Mouse (Mus musculus) kidney, postnatal 36 days (tissue): ENCODE measurements around the gene Pld6.
"Not testable (repeated sequence)": the region's sequence is repeated elsewhere in the genome, so short reads cannot be mapped to it uniquely, and the experiment has no call there.

Experiments
- DNase-seq, 2 experiments: peaks; one replicate each; pipeline ENCODE4 v3.0.0; 2021 to 2022; ENCODE audit warnings: mixed read lengths in 2 of 2

The Pld6 gene

GRCm38 (mm10) chr11:59743712-59744111 lies 43.7 kb downstream of the Pld6 start:
- DNase-seq = no peak

GRCm38 (mm10) chr11:59743307-59743706 lies 44.1 kb downstream of the Pld6 start:
- no peak for DNase-seq

GRCm38 (mm10) chr11:59741915-59742314 lies 45.5 kb downstream of the Pld6 start:
- DNase-seq = no peak

GRCm38 (mm10) chr11:59739996-59740395 lies 47.4 kb downstream of the Pld6 start:
- no peak for DNase-seq

GRCm38 (mm10) chr11:59737250-59737649 lies 50.2 kb downstream of the Pld6 start:
- DNase-seq = no peak

GRCm38 (mm10) chr11:59735938-59736337 lies 51.5 kb downstream of the Pld6 start:
- DNase-seq = not testable (repeated sequence)

GRCm38 (mm10) chr11:59734335-59734734 lies 53.1 kb downstream of the Pld6 start:
- no peak for DNase-seq
